Mouse (Mus musculus): ENCODE data around the gene Ctdsp1.

DNA sequence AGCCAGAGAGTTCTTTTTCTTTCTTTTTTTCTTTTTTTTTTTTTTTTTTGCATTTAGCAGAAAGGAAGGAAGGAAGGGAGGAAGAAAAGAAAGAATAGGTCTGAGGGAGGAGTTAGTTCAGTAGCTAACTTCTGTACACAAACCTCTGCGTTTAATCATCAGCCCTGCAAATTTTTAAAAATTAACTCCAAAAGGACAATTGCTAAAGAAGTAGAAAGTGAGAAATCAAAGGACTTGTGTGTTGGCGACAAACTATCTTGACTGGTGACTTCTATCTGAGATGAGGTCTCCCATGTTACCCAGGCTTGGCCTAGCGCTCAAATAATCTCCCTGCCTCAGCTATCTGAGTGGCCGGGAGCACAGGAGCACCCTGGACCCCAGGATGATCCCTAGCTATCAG, 12.9 kb downstream of the Ctdsp1 start:
- no peak for TF ChIP-seq CHD2 (IDR thresholded peaks at IDR 0.05; ENCODE audit: low read depth, low read length)
- no peak for TF ChIP-seq HCFC1 (IDR thresholded peaks at IDR 0.05; ENCODE audit: borderline replicate concordance, insufficient read depth, low read length)
- TF ChIP-seq MAFK (IDR thresholded peaks at IDR 0.05; ENCODE audit: insufficient read depth, low read depth, low read length): no peak
- no peak for TF ChIP-seq ZNF384 (IDR thresholded peaks at IDR 0.05; ENCODE audit: low read depth, low read length)

Measured in ES-E14 (cell line).